Mouse (Mus musculus): ENCODE data around the gene Tcte1.

Tcte1 gene

DNA sequence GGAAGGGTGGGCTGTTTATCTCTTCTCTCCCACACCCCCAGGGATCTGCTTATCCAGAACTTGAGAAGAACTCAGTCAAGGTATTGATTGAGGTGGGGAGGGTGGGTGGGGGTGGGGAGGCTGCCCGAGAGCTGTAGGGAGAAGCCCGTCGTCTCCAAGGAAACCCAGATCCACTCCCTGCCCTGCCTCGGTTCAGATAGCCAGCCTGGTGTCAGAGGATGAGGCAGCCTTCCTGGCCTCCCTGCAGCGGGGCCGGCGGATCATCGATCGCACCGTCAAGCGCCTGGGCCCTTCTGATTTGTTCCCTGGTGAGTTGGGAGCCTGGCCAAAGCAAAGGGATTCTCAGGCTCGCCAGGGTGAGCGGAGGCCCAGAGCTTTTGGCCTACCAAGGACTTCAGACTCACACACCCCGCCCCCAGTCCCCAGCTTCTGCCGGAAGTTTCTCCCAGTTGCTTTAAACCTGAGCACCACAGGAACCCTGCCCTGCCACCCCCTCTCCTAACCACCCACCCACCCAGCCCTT is 8.0 kb upstream of the Tcte1 start:
- peak in 1 of 2 experiments; percentile 36 for DNase-seq

DNA sequence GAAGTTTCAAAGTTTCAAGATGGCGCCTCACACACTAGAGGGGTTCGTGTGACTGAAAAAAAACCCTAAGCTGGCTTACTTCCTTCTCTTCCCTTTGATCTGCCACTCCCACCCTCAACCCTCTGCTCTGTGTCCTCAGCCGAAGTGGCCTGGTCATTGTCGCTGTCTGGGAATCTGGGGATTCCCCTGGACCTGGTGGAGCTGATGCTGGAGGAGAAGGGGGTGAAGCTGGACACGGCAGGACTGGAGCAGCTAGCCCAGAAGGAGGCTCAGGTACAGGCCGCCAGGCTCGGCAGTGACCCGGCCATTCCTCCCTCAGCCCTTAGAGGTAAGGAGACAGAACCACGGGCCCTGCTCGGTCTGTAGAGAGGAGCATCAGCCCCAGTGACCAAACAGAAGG is 7.4 kb upstream of the Tcte1 start:
- DNase-seq, result no peak

DNA sequence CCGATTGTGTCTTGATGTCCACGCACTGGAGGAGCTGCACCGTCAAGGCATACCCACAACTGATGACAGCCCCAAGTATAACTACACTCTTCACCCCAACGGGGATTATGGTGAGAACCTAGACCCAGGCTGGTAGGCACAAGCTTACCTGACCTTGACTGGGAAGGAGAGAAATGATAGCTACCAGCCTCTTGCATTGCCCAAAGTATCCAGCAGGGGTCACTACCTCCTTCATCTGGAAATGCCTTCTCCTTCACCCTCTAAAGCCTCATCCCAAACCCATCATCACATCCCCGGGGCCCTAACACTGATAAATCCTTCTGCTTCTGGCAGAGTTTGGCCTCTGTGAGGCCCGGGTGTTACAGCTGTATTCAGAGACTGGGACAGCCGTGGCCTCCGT is 6.7 kb upstream of the Tcte1 start:
- peak; percentile 95 to 98 for DNase-seq

DNA sequence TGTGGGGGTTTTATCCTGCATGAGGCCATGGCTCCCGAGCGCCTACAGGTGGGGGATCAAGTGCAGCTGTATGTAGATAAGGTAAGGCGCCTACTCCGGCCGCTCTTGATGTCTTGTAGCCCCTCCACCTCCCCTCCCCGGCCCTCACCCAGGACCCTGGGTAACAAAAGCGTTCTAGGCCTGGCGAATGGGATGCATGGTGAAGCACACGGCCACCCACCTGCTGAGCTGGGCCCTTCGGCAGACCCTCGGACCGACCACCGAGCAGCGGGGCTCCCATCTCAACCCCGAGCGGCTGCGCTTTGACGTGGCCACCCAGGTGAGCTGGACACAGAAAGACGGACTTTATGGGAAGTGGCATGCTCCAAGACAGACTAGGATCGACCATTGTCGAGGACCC is 6.1 kb upstream of the Tcte1 start:
- peak in 1 of 2 experiments; percentile 36 for DNase-seq

DNA sequence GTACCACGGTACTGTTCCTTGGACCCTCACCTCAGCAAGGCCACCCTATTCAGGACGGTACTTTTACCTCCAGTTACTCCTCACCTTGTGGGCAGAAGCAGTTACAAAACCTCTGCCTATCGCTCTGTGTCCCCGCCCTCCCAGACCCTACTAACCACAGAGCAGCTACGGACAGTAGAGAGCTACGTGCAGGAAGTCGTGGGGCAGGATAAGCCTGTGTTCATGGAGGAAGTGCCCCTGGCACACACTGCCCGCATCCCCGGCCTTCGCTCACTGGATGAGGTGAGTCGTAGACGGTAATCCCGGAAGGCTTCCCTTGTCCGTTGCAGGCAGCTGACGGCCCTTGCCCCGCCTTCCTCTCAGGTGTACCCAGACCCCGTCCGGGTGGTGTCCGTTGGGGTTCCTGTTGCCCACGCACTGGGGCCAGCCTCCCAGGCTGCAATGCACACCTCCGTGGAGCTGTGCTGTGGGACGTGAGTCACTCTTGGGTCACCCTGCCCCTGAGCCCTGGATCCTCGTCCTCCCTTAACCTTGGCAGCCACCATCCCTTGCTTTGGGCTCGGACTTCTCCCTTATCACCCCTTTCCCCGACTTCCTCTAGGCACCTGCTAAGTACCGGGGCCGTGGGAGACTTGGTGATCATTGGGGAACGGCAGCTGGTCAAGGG is 5.6 kb upstream of the Tcte1 start:
- peak in 1 of 2 experiments; percentile 36 for DNase-seq

DNA sequence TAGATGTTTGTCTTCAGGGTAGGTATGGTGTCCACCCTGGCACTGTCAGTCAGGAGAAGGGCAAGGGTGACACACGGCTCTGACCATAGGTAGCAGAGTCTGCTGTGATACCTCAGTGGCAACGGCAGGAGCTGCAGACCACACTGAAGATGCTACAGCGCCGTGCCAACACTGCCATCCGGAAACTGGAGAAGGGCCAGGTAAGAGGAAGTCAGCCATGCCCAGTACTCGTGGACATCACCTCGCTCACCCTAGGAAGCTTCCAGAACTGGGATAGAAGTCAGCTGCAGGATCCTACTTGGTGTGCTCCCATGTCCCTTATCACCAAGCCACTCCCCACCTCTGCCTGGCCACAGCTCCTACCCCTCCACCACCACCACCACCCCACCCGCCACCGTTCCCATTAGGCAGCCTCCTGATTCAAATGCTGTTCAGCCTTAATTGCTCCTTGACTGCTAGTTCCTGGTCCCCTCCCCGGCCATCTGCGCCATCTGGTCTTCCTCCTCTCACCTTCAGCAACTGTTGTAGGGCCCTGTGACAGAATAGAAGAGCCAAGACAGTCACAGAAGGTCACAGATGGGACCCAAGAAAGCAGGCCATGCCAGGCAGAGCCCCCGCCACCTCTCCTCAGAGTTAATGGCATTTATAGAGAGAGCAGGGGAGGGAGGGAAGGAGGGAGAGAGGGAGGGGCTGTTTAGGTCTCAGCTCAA is 4.3 kb upstream of the Tcte1 start:
- DNase-seq, result peak; percentile 92 to 94

DNA sequence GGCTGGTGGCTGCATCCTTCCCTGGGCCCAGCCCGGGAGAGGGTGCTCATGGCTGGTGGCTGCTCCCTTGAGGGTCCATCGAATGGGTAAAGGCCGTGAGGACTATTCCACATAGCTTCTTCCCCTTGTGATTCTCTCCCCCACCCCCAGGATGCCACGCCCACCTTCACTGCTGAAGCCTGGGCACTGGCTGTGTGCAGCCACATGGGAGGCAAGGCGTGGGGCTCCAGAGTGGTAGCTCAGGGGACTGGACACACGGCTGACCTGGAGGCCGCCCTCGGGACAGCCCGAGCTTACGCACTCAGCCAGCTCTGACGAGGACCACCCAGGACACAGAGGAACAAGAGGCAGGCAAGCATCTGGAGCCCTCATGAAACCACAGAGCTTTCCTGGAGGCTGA is 3.1 kb upstream of the Tcte1 start:
- peak in 1 of 2 experiments; percentile 53 for DNase-seq

DNA sequence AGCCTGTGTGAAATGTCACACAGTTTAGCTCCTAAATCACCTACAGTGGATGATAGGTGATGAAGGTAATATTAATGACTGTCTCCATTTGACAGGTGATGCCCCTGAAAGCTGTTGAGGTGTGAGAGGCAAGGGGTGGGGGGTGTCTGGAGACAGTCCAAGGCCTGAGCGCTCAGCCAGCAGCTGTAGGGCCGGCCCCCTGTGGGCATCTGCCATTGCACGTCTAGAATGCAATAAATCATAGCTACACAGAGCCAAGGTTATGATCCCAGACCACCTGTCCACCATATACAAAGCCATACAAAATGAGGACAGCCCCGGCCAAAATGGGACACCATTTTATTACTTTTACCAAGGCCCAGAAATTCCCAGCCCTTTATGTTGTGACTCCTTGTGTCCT is 1.7 kb downstream of the Tcte1 start:
- DNase-seq, result peak; percentile 90 to 93

DNA sequence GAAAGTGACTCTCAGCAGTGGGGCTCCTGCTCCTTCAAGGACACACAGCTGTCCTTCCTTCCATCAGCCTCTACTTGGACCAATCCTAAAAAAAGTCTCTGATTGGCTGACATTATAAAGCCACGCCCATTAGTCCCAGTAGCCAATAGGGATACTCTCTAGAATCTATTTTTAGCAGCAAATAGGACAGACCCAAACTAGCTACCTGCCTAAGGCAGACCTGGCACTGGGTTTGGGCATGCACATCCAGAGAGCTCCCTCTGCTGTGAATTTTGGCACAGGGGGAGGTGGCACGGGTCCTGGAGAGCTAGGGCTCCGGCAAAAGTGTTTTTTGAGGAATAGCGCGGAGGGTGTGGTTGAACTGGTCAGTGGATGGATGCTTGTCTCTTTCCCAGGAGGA is 3.3 kb downstream of the Tcte1 start:
- DNase-seq, result peak; percentile 78

DNA sequence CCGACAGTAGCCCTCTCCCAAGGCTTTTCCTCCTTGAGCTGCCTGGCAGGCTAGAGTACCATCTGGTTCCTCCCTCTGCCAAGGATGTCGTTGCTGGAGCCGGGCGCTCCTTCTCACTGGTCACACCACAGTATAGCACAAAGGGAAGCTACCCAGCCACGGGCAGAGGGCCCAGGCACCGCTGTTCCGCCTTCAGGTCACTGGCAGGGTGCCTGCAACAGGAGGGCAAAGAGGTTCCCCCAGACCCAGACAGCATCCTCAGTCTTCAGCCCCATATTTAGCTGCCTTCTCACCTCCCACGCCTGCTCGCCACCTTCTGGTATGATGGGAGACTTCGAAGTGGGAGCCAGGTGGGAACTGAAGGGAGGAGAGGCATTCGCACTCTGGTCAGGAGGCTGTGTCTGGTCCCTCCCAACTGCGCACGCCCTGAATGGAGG is 7.1 kb downstream of the Tcte1 start:
- DNase-seq, result peak; percentile 98 to 99

DNA sequence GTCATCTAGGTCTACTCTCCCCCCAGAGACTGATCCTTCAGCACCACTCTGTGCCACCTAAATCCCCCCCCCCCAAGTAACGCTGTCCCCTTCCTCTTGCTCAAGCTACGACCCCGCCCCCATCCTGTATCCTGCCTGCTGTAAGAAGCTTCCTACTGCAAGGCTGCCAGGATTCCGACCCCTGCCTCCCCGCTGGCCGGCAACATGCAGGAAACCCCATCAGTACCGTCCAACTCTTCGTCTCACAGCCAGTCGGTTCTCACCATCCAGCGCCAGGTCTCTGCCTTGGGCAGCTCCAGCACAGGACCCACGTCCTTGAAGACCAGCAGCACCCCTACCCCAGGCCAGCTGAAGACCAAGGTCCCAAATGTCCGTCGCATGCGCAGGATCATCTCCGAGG is 9.7 kb downstream of the Tcte1 start:
- DNase-seq, result peak; percentile 58 to 65

DNA sequence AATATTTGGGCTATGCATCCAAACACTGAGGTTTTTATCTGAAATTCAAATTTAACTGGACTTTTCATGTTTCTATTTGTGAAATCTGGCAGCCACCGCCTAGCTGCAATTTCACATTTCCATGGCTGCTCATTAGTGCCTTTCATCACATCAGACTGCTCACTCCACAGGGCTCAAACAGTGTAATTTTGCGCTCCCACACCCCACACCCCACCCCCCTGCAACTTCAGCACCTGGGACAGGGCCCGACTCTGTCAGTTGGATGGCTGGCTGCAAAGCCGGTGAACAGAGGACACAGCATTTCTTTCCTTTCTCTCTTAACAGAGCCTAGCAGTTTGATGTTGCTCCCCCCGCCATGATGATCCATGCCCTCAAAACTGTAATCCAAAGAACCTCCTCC is 13.0 kb downstream of the Tcte1 start:
- peak in 1 of 2 experiments; percentile 29 for DNase-seq

DNA sequence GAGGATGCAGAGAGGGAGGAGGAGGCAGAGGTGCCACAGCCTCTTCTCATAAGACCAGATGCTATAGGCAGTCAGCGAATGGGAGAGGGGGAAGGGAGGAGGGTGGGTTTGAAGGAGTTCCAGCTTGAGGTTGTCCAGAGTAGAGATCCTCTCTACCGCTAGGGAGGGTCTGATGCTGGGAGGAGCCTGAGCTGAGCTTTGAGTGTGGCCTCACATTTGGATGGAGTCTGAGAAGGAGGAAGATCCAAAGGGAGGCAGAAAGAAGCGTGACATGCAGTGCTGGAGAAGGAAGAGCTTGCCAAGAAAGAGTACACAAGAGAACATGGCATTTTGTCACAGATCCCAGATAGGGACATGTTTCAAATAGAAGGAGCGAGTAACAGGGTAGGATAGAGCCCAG is 15.2 kb downstream of the Tcte1 start:
- no peak for DNase-seq

DNA sequence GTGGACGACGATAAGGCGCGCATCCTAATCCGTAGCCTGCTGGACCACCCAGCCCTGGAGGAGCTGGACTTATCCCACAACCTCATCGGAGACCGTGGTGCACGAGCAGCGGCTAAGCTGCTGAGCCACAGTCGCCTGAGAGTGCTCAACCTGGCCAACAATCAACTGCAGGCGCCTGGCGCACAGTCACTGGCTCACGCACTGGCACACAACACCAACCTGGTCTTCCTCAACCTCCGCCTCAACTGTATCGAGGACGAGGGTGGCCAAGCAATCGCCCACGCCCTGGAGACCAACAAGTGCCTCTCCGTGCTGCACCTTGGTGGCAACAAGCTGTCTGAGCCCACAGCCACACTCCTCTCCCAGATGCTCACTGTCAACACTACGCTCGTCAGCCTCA is 16.4 kb downstream of the Tcte1 start:
- peak; percentile 54 to 59 for DNase-seq

DNA sequence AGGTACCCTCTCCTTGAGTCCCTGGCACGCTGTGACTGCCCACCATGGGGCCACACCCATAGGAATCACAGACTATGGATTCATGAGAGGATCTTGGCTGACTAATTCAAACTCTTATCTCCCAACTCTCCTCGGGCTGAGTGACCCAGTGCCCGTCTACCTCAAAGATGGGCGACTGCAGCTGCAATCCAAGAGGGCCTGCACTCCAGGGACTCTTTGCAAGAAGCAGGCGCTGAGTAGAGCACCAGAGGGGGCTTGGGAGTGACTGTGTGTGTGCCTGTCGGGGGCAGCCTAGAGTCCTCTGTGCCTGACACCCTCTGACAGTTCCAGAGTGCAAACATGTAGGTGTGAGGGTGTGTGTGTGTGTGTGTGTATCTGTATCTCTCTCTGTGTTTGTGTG is 18.9 kb downstream of the Tcte1 start:
- DNase-seq, result peak; percentile 50 to 51

DNA sequence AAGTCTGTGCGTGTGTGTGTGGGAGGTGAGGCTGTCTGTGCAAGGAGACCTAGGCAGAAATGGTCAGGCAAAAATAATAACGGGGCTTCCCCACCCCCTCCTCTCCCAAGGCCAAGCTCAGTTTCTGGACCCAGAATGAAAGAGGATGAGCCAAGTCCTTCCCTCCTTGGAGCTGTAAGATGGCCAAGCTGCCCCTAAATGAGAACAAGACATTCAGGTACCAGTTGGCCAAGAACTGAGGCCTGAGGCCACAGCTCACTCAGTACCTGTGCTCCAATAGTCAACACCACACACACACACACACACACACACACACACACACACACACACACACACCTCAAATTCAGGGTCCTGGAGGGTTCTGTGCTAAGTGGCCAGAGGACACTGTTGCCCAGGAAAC is 19.5 kb downstream of the Tcte1 start:
- peak; percentile 86 to 91 for DNase-seq

DNA sequence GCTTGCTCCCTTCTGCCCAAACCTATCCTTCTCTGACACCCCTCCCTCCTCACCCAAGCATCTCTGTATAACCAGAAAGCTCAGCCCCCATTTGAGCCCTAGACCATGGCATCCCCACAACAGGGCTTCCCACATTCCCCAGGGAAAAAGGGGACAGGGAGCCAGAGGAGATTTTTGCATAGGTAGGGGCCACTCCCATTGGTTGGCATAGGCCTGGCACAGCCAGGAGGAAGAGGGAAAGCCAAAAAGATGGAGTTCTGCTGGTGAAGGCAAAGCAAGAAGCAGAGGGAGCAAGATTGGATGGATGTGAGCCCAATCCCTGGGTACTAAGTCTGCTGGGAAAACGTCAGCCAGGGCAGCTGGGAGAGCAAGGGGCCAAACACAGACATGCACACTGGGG is 19.9 kb downstream of the Tcte1 start:
- DNase-seq, result peak; percentile 64 to 71

DNA sequence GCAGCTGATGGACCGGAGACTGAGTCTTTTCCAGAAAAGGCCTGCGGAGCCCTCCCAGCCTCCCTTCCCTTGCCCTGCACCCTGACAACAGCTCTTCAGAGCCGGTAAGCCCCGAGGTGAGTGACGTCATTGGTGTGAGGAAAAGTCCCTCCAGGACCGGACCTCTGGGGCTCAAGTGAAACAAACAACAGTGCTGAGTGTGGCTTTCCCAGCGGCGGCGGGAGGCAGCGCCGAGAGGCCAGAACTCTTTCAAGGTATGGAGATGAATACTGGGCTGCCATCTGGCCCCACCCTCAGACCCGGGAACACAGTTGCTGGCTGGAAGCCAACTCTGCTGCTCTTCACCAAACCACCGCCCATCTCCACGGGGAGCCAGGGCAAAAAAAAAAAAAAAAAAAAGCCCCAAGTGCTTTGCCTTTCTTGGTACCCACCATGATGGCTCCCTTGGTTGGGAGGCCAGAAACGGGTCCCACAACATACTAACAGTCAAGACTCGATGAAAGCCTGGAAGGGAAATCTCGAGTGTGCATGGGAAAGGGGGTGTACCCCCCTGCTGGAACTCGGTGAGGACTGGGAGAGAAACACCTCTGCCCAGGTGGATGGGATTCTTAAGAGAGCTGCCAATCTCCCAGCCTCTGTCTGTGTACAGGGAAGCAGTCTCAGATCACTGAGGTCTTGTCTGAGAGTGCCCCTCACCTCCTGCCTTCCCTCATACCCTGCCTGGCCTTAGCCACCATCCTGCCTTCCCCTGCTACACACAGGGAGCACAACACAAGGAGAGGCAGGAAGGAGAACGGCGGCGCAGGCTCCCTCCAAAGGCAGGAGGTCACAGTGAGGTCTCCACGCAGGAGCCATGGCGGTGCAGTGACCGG is 21.0 kb downstream of the Tcte1 start:
- DNase-seq, result peak; percentile 84

DNA sequence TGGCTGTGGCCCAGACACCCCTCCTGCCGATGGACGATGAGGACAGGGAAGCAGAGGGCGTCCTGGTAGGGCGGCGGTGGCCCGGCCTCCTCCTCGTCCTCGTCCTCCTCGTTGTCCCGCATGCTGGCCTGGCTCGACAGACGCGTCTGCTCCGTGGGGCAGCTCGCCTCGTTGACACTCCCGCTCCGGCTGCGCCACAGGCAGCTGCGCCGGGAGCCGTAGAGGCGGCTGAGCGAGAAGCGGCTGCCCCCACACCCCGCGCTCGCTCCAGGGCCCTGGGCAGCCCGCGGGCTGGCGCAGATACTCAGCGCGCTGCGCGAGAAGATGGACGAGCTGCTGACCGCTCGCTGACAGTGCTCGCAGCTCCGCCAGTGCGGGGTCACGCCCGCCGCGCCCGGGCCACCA is 21.6 kb downstream of the Tcte1 start:
- DNase-seq, result peak; percentile 76 to 78

DNA sequence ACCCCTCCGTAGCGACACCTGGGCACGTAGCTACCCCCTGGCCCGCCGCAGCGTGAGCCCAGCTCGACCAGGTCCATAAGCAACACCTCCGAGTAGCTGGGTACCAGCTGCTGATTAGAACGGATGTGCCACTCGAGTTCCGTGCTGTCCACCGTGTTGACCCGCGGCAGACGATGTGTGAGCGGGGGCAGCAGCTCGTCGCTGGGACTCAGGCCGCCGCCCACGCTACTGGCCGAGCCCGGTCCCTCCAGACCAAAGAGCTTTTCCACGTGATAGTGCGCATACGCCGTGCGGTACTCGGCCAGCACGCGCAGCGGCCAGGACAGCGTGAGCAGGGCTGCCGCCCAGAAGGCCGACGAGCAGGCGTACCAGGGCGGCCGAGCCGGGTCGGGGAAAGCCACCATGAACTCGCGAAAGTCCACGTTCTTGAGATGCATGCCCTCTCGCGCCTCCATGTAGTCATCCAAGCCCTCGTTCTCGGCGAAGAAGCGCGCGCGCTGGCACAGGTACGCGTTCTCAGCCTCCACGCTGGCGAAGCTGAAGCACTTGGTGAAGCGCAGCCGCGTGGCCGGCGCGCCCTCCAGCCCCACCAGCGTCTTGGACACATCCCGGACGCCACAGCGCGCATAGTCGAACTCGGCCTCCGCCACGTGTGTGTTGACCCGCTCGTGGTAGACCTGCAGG is 22.2 kb downstream of the Tcte1 start:
- DNase-seq, result peak; percentile 71 to 77

DNA sequence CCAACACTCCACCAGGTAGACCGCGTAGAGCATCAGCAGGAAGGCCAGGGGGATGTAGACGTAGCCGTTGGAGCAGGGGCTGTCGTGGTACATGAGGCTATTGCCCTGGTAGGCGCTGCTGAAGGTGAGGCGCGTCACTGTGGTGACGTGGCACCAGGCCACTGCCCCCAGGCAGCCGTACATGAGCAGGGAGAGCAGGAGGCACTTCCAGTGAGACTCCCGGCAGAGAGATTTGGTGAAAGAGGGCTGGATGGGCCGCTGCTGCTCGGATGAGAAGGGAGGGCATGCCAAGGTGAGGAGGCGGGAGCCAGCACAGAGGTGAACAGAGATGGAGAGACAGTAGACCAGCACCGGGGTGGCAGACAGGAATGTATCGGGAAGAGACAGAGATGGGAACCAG is 23.7 kb downstream of the Tcte1 start:
- DNase-seq, result peak; percentile 66 to 68

DNA sequence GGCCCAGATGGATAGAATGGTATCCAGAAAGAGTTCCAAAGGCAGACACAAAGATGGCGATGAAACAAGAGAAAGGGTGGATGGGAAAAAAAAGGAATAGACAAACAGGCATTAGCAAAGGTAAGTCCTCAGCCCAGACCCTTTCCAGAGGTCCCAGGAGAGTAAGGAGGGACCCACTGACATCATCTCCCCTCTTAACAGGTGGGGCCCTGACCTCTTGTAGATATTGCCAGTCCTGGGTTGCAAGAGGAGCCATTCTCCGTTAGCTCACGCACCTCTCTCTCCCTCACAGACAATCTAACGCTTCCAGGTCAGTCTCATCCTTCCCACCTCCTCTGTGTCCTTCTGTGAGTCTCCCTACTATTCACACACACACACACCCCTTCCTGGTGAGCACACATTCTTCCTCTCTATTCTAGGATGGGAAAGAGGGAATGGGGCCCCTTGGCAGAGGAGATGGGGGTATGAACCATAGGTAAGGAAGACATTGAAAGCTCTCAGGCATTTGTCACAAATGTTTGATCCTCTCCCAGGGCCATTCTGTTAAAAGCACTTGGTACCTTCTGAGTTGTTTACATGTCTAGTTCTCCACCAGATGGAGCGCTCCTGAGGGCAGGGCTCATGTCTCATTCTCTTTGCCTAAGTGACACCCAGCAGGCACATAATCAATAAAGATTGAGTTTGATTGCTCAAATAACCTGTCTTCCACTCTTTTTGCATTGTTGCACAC is 24.4 kb downstream of the Tcte1 start:
- DNase-seq, result peak; percentile 61 to 69
